Mouse (Mus musculus) lung, postnatal 0 days (tissue): ENCODE results near the gene Sgms1. TPM values are rescaled to one million over a fixed set of nuclear protein-coding genes. Genes with fewer than 3 reads are reported as not detected.
A peak's percentile ranks its signal among the peaks of the same experiment; 100 is the strongest.

Experiments
- ATAC-seq: fragments of 200-750 bp; cut with Nextera tagmentation; 2 replicates; pipeline ENCODE4 v1.8.0; 2017; ENCODE audit warnings: moderate library complexity
- DNase-seq: peaks from one replicate; pipeline ENCODE4 v3.0.0-alpha.2; 2016; ENCODE audit warnings: low spot score
- H3K27ac ChIP-seq: fragments of 300-500 bp; sonication (generic); 2 replicates; pipeline ENCODE4 v1.5.1; 2014; ENCODE audit warnings: antibody characterized with exemption, mild to moderate bottlenecking, low read length, mixed read lengths
- H3K27me3 ChIP-seq: fragments of 300-500 bp; sonication (generic); replicated peaks from 2 replicates; pipeline ENCODE4 v1.6.1; 2014; ENCODE audit warnings: low read length, mixed read lengths; ENCODE audit not compliant: insufficient read depth
- H3K36me3 ChIP-seq: fragments of 300-500 bp; sonication (generic); 2 replicates; pipeline ENCODE4 v1.6.1; 2014; ENCODE audit warnings: low read length, mixed read lengths; ENCODE audit not compliant: insufficient read depth
- H3K4me1 ChIP-seq: fragments of 300-500 bp; sonication (generic); 2 replicates; pipeline ENCODE4 v1.6.1; 2014; ENCODE audit warnings: antibody characterized with exemption, low read depth, low read length, mixed read lengths; ENCODE audit not compliant: insufficient read depth
- H3K4me2 ChIP-seq: fragments of 300-500 bp; sonication (generic); replicated peaks from 2 replicates; pipeline ENCODE4 v1.6.1; 2014; ENCODE audit warnings: low read depth, mild to moderate bottlenecking, low read length, moderate library complexity, mixed read lengths
- H3K4me3 ChIP-seq: fragments of 300-500 bp; sonication (generic); 2 replicates; pipeline ENCODE4 v1.5.1; 2014; ENCODE audit warnings: low read depth, low read length
- H3K9ac ChIP-seq: fragments of 300-500 bp; sonication (generic); replicated peaks from 2 replicates; pipeline ENCODE4 v1.6.1; 2014; ENCODE audit warnings: low read depth, mild to moderate bottlenecking
- H3K9me3 ChIP-seq: fragments of 300-500 bp; sonication (generic); 2 replicates; pipeline ENCODE4 v1.6.1; 2016; ENCODE audit warnings: low read length, mixed read lengths
- CTCF ChIP-seq: IDR thresholded peaks from 2 replicates; pipeline ENCODE4 v1.5.1; 2016; ENCODE audit warnings: antibody characterized with exemption, mild to moderate bottlenecking
- EP300 ChIP-seq: IDR thresholded peaks from 2 replicates; pipeline ENCODE4 v1.6.1; 2016; ENCODE audit warnings: antibody characterized with exemption, mild to moderate bottlenecking, control low read depth
- WGBS: fragments of 180-500 bp; shearing (Covaris S2); extraction: QIAGEN DNeasy Blood & Tissue Kit; methylation state at CpG from one replicate; pipeline ENCODE4 v1.1.7; 2014; 5-methylcytosine and 5-hydroxymethylcytosine counted together
- polyA plus RNA-seq: library from polyadenylated mRNA; unstranded; fragments of >200 nt; fragmentation: Nextera tagmentation; extraction: Ambion mirVana; gene quantifications from 2 replicates; pipeline ENCODE4 v1.2.1, GENCODE M21; 2015

The Sgms1 gene
- polyA plus RNA-seq, 1 experiment from 2014 or later, result 59.3 TPM

DNA sequence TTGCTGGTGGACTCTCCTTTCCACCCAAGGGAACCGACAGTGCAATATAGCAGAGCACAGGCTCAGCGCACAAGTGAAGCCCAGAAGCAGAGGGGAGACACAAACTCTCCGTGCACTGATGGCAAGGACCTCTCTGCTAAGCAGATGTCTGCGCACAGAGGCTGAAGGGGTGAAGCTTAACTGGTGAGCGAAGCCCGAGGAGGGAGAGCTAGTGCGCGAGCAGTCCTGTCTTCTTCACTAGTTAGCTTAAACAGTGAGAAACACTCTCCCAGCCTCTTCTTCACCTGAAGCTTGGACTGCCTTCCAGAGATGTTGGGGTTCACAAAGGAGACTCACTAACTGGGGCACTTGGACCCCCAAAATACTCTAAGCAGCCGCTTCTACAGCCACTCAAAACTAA lies 36.1 kb downstream of the Sgms1 start:
- H3K4me3 ChIP-seq, result no peak overlapping the region
- no peak for ATAC-seq
- WGBS, result 96% methylated on average over 9 of the region's 9 CpGs

DNA sequence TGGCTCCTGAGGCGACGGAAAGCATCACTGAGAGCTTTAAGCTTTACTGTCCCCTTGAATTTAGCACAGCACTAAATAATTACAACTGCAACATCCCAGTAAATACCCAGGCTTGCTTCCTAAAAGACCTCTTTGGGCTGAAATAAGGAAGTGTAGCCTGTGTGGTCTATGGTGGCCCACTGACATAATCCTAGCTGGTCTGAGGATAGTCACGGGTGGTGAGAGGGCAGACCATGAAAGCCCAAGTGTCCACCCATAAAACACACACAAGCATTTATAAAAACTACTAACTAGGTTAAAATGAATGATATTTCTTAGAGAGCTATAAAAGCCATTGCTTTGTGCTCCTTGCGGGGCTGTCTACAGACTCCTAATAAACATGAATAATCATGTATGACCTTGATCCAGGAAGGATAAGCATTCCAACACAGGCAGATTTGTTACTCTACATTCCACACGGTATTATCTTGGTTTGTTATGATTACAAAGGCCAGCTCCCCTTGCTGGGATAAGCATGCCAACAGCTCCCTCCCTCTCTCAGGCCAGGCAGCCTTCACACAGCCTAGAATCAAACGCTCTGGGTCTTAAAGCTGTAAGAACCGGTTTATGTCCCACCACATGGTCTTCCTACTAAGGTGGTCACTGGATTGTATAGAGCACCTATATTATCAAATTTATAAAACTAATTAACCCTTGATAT lies 40.4 kb downstream of the Sgms1 start:
- DNase-seq (peak; percentile 66), ATAC-seq (peak; percentile 46)
- Histone ChIP-seq H3K4me1 (peaks cover 25% of the 10 kb centered on the region; the same call in 1 of the 2 replicates), H3K4me2 (no peak overlapping the region), H3K27ac (no peak overlapping the region; the same call in 1 of the 2 replicates), H3K27me3 (no peaks in the 10 kb centered on the region), H3K36me3 (no peaks in the 10 kb centered on the region), H3K9me3 (no peaks in the 10 kb centered on the region), H3K9ac (no peak overlapping the region), H3K4me3 (no peak overlapping the region)
- WGBS, result 44% methylated on average over 7 of the region's 7 CpGs
- TF ChIP-seq CTCF, result peak; percentile 59
- 0 out of 2 replicates have a peak, but pooled peaks have one; percentile 23 for TF ChIP-seq EP300

More for the DNA sequence above, 36.1 kb downstream of the Sgms1 start:
- Histone ChIP-seq H3K4me2 (no peak overlapping the region), H3K4me1 (peaks cover 4% of the 10 kb centered on the region; the same call in 1 of the 2 replicates), H3K9ac (no peak overlapping the region), H3K9me3 (no peaks in the 10 kb centered on the region), H3K36me3 (no peaks in the 10 kb centered on the region), H3K27me3 (no peaks in the 10 kb centered on the region), H3K27ac (no peak overlapping the region)
- DNase-seq, result no peak
- TF ChIP-seq EP300 (no peak), CTCF (no peak)

DNA sequence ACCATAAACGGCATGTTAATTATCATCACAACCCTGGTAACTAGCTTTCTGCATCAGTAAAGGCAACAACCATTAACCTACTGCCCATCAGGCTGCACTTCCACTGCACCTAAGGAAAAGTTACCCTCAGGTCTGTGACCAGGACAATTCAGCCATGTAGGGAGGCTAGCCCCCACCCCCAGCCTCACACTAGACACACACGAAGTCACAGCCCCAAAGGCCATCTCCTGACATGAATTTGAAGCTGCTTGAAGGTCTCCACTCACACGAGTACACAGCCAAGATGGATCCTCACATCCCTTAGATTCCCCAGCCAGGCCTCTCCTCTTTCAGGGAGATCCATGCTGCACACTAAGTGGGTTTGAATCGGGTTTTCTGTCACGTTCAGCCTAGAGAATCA lies 42.0 kb downstream of the Sgms1 start:
- no peak for ATAC-seq
- no peak overlapping the region for H3K9ac ChIP-seq
- peaks cover 29% of the 10 kb centered on the region; the same call in 1 of the 2 replicates for H3K4me1 ChIP-seq

DNA sequence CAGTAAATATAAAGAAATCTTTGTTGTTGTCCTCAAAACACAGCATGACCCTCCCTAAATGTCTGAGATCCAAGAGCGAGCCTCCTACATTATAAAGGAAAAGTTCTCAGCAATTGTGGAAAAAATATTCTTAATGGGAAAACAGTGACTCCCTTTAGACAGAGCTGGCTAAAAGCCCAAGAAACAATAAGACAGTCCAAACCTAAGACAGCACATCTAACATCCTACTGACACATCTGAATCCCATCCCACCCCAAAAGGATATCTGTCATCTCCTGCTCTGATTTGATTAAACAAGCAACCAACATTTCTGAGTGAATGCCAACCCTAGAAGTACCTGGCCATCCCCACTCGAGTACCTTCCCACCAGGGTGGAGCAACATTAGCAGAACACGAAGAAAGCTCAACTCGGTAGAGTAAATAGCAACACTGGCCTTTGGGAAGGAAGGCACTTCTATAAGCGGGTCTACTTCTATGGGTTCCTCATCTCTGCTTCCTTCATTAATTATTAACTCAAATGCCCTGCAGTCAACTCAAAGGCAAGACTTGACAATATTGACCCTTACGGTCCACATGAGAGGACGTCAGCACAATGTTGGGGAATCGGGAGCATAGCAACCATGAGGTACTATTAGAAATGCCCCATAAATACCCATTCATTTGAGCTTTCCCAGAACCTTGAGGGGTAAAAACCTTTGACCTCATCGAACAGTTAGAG lies 42.7 kb downstream of the Sgms1 start:
- H3K4me1 ChIP-seq, result peaks cover 29% of the 10 kb centered on the region; the same call in 1 of the 2 replicates
- DNase-seq (peak; percentile 48), ATAC-seq (peak; percentile 47)
- no peak overlapping the region; the same call in 1 of the 2 replicates for H3K4me2 ChIP-seq
- H3K4me3 ChIP-seq, result no peak overlapping the region
- TF ChIP-seq EP300 (no peak), CTCF (no peak)
- WGBS, result 56% methylated on average over 9 of the region's 9 CpGs
- H3K36me3 ChIP-seq, result no peaks in the 10 kb centered on the region
- no peaks in the 10 kb centered on the region for H3K27me3 ChIP-seq
- H3K9ac ChIP-seq, result no peak overlapping the region
- H3K27ac ChIP-seq, result peak overlapping the region; percentile 73
- H3K9me3 ChIP-seq, result no peaks in the 10 kb centered on the region

More for the DNA sequence above, 42.0 kb downstream of the Sgms1 start:
- DNase-seq, result no peak
- Histone ChIP-seq H3K36me3 (no peaks in the 10 kb centered on the region), H3K27ac (no peak overlapping the region), H3K27me3 (no peaks in the 10 kb centered on the region), H3K9me3 (no peaks in the 10 kb centered on the region), H3K4me2 (no peak overlapping the region), H3K4me3 (no peak overlapping the region)
- no peak for TF ChIP-seq EP300
- TF ChIP-seq CTCF, result no peak
- WGBS, result 66% methylated on average over 5 of the region's 5 CpGs

DNA sequence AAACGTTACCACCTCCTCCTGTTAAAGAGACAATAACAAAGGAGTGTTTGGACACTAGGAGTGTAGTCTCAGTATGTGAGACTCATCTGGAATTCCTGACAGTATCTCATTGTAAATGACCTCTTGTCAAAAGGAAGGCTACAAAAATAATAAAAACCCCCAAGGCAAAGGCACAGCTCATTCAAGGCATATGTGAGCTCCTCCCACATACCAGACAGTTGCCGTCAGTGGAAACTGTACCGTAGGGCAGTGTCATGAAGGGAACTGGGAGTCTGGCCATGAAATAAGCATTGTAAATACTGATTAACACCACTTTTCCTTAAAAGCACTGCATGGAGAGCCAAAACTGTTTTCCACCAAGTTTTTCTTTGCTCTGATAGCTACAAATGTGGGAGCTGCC lies 43.3 kb downstream of the Sgms1 start:
- H3K27me3 ChIP-seq, result no peaks in the 10 kb centered on the region
- H3K4me1 ChIP-seq, result peaks cover 29% of the 10 kb centered on the region; the same call in 1 of the 2 replicates
- peak; percentile 87 for TF ChIP-seq EP300
- TF ChIP-seq CTCF, result no peak
- peak; percentile 93 for ATAC-seq
- H3K9ac ChIP-seq, result no peak overlapping the region
- H3K36me3 ChIP-seq, result no peaks in the 10 kb centered on the region
- 22% methylated on average over 3 of the region's 3 CpGs for WGBS
- H3K27ac ChIP-seq, result peak overlapping the region; percentile 73
- no peak overlapping the region; the same call in 1 of the 2 replicates for H3K4me2 ChIP-seq
- no peak overlapping the region for H3K4me3 ChIP-seq
- peak; percentile 95 for DNase-seq
- no peaks in the 10 kb centered on the region for H3K9me3 ChIP-seq

DNA sequence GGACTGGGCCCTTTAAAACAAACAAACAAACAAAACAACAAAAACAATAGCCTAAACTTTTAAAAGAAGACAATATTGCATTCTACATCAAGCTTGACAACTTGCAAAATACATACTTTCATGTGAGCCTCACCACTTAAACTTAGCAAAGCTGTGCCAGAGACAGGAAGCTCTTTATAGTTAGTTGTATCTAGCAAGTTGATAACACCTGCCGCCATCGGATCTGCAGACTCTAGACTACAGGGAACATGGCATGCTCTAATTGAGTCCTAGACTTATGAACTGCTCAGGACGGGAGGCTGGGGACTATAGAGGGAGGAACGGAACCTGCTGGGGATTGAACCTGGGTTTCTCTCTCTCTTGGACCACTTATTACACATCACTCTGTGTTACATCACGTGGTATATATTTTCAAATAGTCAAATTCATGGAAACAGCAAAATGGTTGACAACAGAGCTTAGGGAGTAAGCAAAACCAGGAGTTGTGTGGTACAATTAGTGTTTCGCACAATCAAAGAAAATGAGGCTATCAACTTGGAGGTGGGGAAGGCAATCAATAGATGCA lies 44.3 kb downstream of the Sgms1 start:
- no peak overlapping the region for H3K9ac ChIP-seq
- 0 out of 2 replicates have a peak overlapping the region, but pooled peaks have one; percentile 73 for H3K27ac ChIP-seq
- no peak overlapping the region for H3K4me3 ChIP-seq
- no peak overlapping the region for H3K4me2 ChIP-seq
- peaks cover 29% of the 10 kb centered on the region; the same call in 1 of the 2 replicates for H3K4me1 ChIP-seq
- no peaks in the 10 kb centered on the region for H3K9me3 ChIP-seq
- 83% methylated on average over 6 of the region's 6 CpGs for WGBS
- no peak for TF ChIP-seq EP300
- TF ChIP-seq CTCF, result no peak
- no peaks in the 10 kb centered on the region for H3K27me3 ChIP-seq
- ATAC-seq (no peak), DNase-seq (no peak)
- no peaks in the 10 kb centered on the region for H3K36me3 ChIP-seq
